Comparison of ENCODE assay signal across 21 mouse cellular contexts in the genomic region with DNA sequence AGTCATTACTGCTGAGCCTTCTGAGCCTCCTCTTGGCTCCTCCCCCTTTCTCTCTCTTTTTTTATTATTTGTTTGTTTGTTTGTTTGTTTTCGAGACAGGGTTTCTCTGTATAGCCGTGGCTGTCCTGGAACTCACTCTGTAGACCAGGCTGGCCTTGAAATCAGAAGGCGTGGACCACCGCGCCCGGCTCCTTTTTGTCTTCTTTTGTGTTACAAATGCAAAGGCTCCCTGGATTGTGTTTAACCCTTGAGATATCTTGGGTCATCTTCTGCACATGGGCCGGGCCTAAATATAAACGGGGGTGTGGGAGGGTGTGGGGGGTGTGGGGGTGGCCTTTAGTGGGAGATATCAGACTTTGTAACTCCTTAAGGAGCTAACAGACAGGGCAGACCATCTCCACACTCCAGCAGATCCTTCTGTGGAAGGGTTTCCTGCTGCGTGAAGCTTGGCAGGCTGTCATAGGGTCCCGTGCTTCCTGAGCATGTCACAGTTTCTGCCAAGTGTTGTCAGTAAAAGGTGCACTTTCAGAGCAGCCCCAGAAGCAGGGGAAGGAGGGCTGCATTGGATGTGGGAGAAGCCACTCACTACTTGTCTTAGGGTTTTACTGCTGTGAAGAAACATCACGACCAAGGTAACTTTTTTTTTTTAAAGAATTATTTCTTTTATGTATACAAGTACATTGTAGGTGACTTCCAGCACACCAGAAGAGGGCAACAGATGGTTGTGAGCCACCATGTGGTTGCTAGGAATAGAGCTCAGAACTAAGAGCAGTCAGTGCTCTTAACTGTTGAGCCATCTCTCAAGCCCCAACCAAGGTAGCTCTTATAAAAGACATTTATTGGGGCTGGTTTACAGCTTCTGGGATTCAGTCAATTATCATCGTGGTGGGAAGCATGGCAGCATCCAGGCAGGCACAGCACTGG. TPM values are rescaled to one million over a fixed set of nuclear protein-coding genes. Genes with fewer than 3 reads are reported as not detected.
DNase-seq lines count a peak whose midpoint lies in the region; ATAC-seq and TF ChIP-seq lines count a peak whose summit lies in the region.
"Had no signal": no experiment of that assay in that cellular context is flagged by ENCODE, and none has a peak within 500 bp of the region (broad histone marks: within the 10 kb centered on the region; RNA-seq: fewer than 3 reads in every experiment).

No protein-coding gene starts in this region.

- H3K27ac ChIP-seq in heart, embryonic 12.5 days (ENCODE audit: poor library complexity, severe bottlenecking) = no peak overlapping the region
- H3K27ac ChIP-seq in left cerebral cortex, adult 2 months = no peak overlapping the region
- H3K27ac ChIP-seq in ES-E14 (ENCODE audit: insufficient read depth, low read depth, low read length, poor library complexity, severe bottlenecking) = peak overlapping the region; percentile 81
- H3K27ac ChIP-seq: embryonic facial prominence, embryonic 10.5 days; forebrain, embryonic 13.5 days; hindbrain, embryonic 12.5 days; limb, embryonic 12.5 days; liver, embryonic 12.5 days; midbrain, embryonic 15.5 days; neural tube, embryonic 15.5 days; stomach, embryonic 15.5 days had no signal

- H3K27me3 ChIP-seq in heart, embryonic 12.5 days (replicated peaks) = 0 out of 2 replicates have a peak, but pooled peaks cover 3% of the 10 kb centered on the region
- H3K27me3 ChIP-seq: forebrain, embryonic 13.5 days; hindbrain, embryonic 12.5 days; limb, embryonic 12.5 days; midbrain, embryonic 15.5 days; neural tube, embryonic 15.5 days; stomach, embryonic 15.5 days had no signal

- H3K9me3 ChIP-seq in heart, embryonic 12.5 days (replicated peaks) = no peaks in the 10 kb centered on the region
- H3K9me3 ChIP-seq in ES-E14 (ENCODE audit: control insufficient read depth, insufficient read depth, low read depth, low read length) = no peaks in the 10 kb centered on the region
- H3K9me3 ChIP-seq: embryonic facial prominence, embryonic 10.5 days; forebrain, embryonic 13.5 days; hindbrain, embryonic 12.5 days; limb, embryonic 12.5 days; liver, embryonic 12.5 days; megakaryocyte, embryonic 14.5 days; midbrain, embryonic 15.5 days; neural tube, embryonic 15.5 days; stomach, embryonic 15.5 days had no signal

- H3K9ac ChIP-seq in heart, embryonic 12.5 days = no peak overlapping the region
- peak overlapping the region; percentile 61; the same call in 1 of the 2 replicates for H3K9ac ChIP-seq in ES-E14 (ENCODE audit: insufficient read depth, low read depth, low read length, poor library complexity, severe bottlenecking)
- H3K9ac ChIP-seq: forebrain, embryonic 13.5 days; hindbrain, embryonic 12.5 days; limb, embryonic 12.5 days; liver, embryonic 12.5 days; midbrain, embryonic 15.5 days; neural tube, embryonic 15.5 days; stomach, embryonic 15.5 days had no signal

- DNase-seq in heart, postnatal 10 days = no peak
- DNase-seq in left cerebral cortex, adult 2 months (ENCODE audit: extremely low spot score in 1 of 2, low spot score in 2 of 2) = no peak
- DNase-seq in left cerebral cortex, postnatal 14 days (ENCODE audit: low spot score in 2 of 2) = no peak
- DNase-seq in ES-E14 (ENCODE audit: low read depth, low spot score) = no peak
- no peak for DNase-seq in adrenal gland, postnatal 14 days
- DNase-seq in urinary bladder, postnatal 25 days (ENCODE audit: low spot score) = no peak
- DNase-seq: adrenal gland, adult 2 months; cerebellum, adult 11 months; lung, adult 2 months; thymus, adult 18-20 months; thymus, postnatal 4 days had no signal

- 61% methylated on average over 12 of the region's 12 CpGs for WGBS in heart, embryonic 12.5 days

- TF ChIP-seq CTCF in left cerebral cortex, adult 2 months (IDR thresholded peaks at IDR 0.05) = peak; percentile 2; the same call in 1 of the 2 replicates

- intact Hi-C loops in heart, postnatal 10 days (cut with DNase I) = no loop called here
- intact Hi-C loops in left cerebral cortex, adult 2 months (cut with DNase I) = no loop called here
- intact Hi-C loops in left cerebral cortex, postnatal 14 days (cut with DNase I) = loop anchor here (5.0 kb wide), 1 partner anchor 59 kb away; the partner anchor contains the start of gene Slc34a1

- peaks cover 3% of the 10 kb centered on the region; the same call in 1 of the 2 replicates for H3K4me1 ChIP-seq in heart, embryonic 12.5 days (replicated peaks)
- H3K4me1 ChIP-seq in ES-E14 (ENCODE audit: control insufficient read depth in 2 of 2, insufficient read depth in 2 of 2, low read length in 2 of 2, poor library complexity in 1 of 2) = peaks cover 9 to 32% of the 10 kb centered on the region in 2 experiments
- H3K4me1 ChIP-seq: forebrain, embryonic 13.5 days; hindbrain, embryonic 12.5 days; limb, embryonic 12.5 days; midbrain, embryonic 15.5 days; neural tube, embryonic 15.5 days had no signal

- H3K36me3 ChIP-seq in heart, embryonic 12.5 days = no peaks in the 10 kb centered on the region; the same call in 1 of the 2 replicates
- no peaks in the 10 kb centered on the region for H3K36me3 ChIP-seq in ES-E14 (ENCODE audit: control insufficient read depth, insufficient read depth, low read length, poor library complexity, severe bottlenecking)
- H3K36me3 ChIP-seq: embryonic facial prominence, embryonic 10.5 days; hindbrain, embryonic 12.5 days; limb, embryonic 12.5 days; liver, embryonic 12.5 days; midbrain, embryonic 15.5 days; neural tube, embryonic 15.5 days; stomach, embryonic 15.5 days had no signal

- peak; percentile 45; the same call in 1 of the 2 replicates for ATAC-seq in heart, embryonic 12.5 days (ENCODE audit: insufficient number of reproducible peaks, low FRiP score)
- ATAC-seq: forebrain, embryonic 13.5 days; midbrain, embryonic 15.5 days had no signal

- in situ Hi-C loops in ES-E14 (cut with MboI; ENCODE audit: low sequenced_read_pairs in 2 of 2, unreplicated experiment in 2 of 2) = no loop called here

- no peak overlapping the region for H3K4me3 ChIP-seq in heart, embryonic 12.5 days
- no peak overlapping the region for H3K4me3 ChIP-seq in left cerebral cortex, adult 2 months
- peak overlapping the region; percentile 7 to 45 for H3K4me3 ChIP-seq in ES-E14 (ENCODE audit: insufficient read depth in 1 of 2, low read depth in 1 of 2, low read length in 2 of 2, poor library complexity in 1 of 2, severe bottlenecking in 1 of 2)
- H3K4me3 ChIP-seq: embryonic facial prominence, embryonic 10.5 days; forebrain, embryonic 13.5 days; hindbrain, embryonic 12.5 days; limb, embryonic 12.5 days; liver, embryonic 12.5 days; midbrain, embryonic 15.5 days; neural tube, embryonic 15.5 days; stomach, embryonic 15.5 days had no signal

- H3K4me2 ChIP-seq in heart, embryonic 12.5 days = no peak overlapping the region
- H3K4me2 ChIP-seq: forebrain, embryonic 13.5 days; hindbrain, embryonic 12.5 days; limb, embryonic 12.5 days; midbrain, embryonic 15.5 days; neural tube, embryonic 15.5 days; stomach, embryonic 15.5 days had no signal

TF ChIP-seq in ES-E14, 5 proteins besides CTCF, POLR2A, EP300 and RAD21:
- TF ChIP-seq HCFC1 (IDR thresholded peaks at IDR 0.05; ENCODE audit: borderline replicate concordance, insufficient read depth, low read length) (no peak), ZC3H11A (IDR thresholded peaks at IDR 0.05; ENCODE audit: borderline replicate concordance, low read depth, low read length) (no peak), ZNF384 (IDR thresholded peaks at IDR 0.05; ENCODE audit: low read depth, low read length) (no peak), MAFK (IDR thresholded peaks at IDR 0.05; ENCODE audit: insufficient read depth, low read depth, low read length) (no peak), CHD2 (IDR thresholded peaks at IDR 0.05; ENCODE audit: low read depth, low read length) (no peak)

RNA-seq across cellular contexts. Expression of gene Mxd3, which starts 8.8 kb away (rescaled TPM):
- 14.7 and 15.2 TPM in 2 replicates for polyA plus RNA-seq in heart, embryonic 12.5 days (2016; fragmentation: Nextera tagmentation; extraction: Ambion mirVana)
- total RNA-seq in heart, postnatal 10 days (2021) = 1 to 10 TPM; 7.0 to 7.3 TPM
- total RNA-seq in left cerebral cortex, adult 2 months (2021) = 1 to 10 TPM in 1 of 2 experiments, under 1 TPM in 1; 0.86 to 1.7 TPM
- 1 to 10 TPM; 1.2 to 1.6 TPM for total RNA-seq in left cerebral cortex, postnatal 14 days (2021)
- 12.5 and 19.8 TPM in 2 replicates for total RNA-seq in ES-E14 (2012; rRNA removed)
- total RNA-seq in adrenal gland, postnatal 14 days (2021) = 10.0 and 10.9 TPM in 2 replicates

RNA-seq across cellular contexts. Expression of gene Rab24, which starts 16.6 kb away (rescaled TPM):
- polyA plus RNA-seq in heart, embryonic 12.5 days (2016; fragmentation: Nextera tagmentation; extraction: Ambion mirVana) = 62.0 and 62.3 TPM in 2 replicates
- total RNA-seq in heart, postnatal 10 days (2021) = 10 to 100 TPM; 40.0 to 40.2 TPM
- total RNA-seq in left cerebral cortex, adult 2 months (2021) = 10 to 100 TPM; 83.8 to 87.0 TPM
- total RNA-seq in left cerebral cortex, postnatal 14 days (2021) = 10 to 100 TPM; 73.7 to 74.0 TPM
- total RNA-seq in ES-E14 (2012; rRNA removed) = 67.5 and 79.4 TPM in 2 replicates
- 53.7 and 60.7 TPM in 2 replicates for total RNA-seq in adrenal gland, postnatal 14 days (2021)

RNA-seq across cellular contexts. Expression of gene Prelid1, which starts 18.1 kb away (rescaled TPM):
- 328 and 343 TPM in 2 replicates for polyA plus RNA-seq in heart, embryonic 12.5 days (2016; fragmentation: Nextera tagmentation; extraction: Ambion mirVana)
- 100 to 1,000 TPM; 125 to 126 TPM for total RNA-seq in heart, postnatal 10 days (2021)
- 100 to 1,000 TPM; 161 to 170 TPM for total RNA-seq in left cerebral cortex, adult 2 months (2021)
- 100 to 1,000 TPM; 161 to 168 TPM for total RNA-seq in left cerebral cortex, postnatal 14 days (2021)
- 198 and 217 TPM in 2 replicates for total RNA-seq in ES-E14 (2012; rRNA removed)
- total RNA-seq in adrenal gland, postnatal 14 days (2021) = 170 and 174 TPM in 2 replicates

RNA-seq across cellular contexts. Expression of gene Lman2, which starts 24.2 kb away (rescaled TPM):
- polyA plus RNA-seq in heart, embryonic 12.5 days (2016; fragmentation: Nextera tagmentation; extraction: Ambion mirVana) = 105 and 106 TPM in 2 replicates
- total RNA-seq in heart, postnatal 10 days (2021) = 10 to 100 TPM; 56.7 to 58.2 TPM
- 10 to 100 TPM; 57.8 to 60.4 TPM for total RNA-seq in left cerebral cortex, adult 2 months (2021)
- total RNA-seq in left cerebral cortex, postnatal 14 days (2021) = 10 to 100 TPM; 47.5 to 51.0 TPM
- total RNA-seq in ES-E14 (2012; rRNA removed) = 195 and 272 TPM in 2 replicates
- 105 and 107 TPM in 2 replicates for total RNA-seq in adrenal gland, postnatal 14 days (2021)

RNA-seq across cellular contexts. Expression of gene Rgs14, which starts 31.1 kb away (rescaled TPM):
- 0.42 and 0.52 TPM in 2 replicates for polyA plus RNA-seq in heart, embryonic 12.5 days (2016; fragmentation: Nextera tagmentation; extraction: Ambion mirVana)
- under 1 TPM; 0.60 to 0.74 TPM for total RNA-seq in heart, postnatal 10 days (2021)
- 10 to 100 TPM; 52.4 to 58.2 TPM for total RNA-seq in left cerebral cortex, adult 2 months (2021)
- total RNA-seq in left cerebral cortex, postnatal 14 days (2021) = 10 to 100 TPM; 33.3 to 35.4 TPM
- 0.62 and 1.4 TPM in 2 replicates for total RNA-seq in ES-E14 (2012; rRNA removed)
- total RNA-seq in adrenal gland, postnatal 14 days (2021) = 0.44 and 4.5 TPM in 2 replicates

Comparison
In these comparisons a context has a peak if more than half of its experiments do, and no peak if none do; other contexts are left out.
1. H3K4me3 ChIP-seq: peak in ES-E14 (2 of 2); none in heart, embryonic 12.5 days (single experiment) and left cerebral cortex, adult 2 months (single experiment).